8 mouse cellular contexts compared by ENCODE assay signal in genomic region chr11:103247504-103248177, GRCm38 (mm10). TPM values are rescaled to one million over a fixed set of nuclear protein-coding genes. Genes with fewer than 3 reads are reported as not detected.
DNase-seq lines count a peak whose midpoint lies in the region; ATAC-seq and TF ChIP-seq lines count a peak whose summit lies in the region.

No protein-coding gene starts in this region.

- no peak overlapping the region for H3K4me3 ChIP-seq in intestine, embryonic 14.5 days (ENCODE audit: low read depth, low read length)
- no peak overlapping the region for H3K4me3 ChIP-seq in intestine, postnatal 0 days (ENCODE audit: low read depth, low read length)
- no peak overlapping the region for H3K4me3 ChIP-seq in heart, adult 2 months
- H3K4me3 ChIP-seq in kidney, embryonic 15.5 days (replicated peaks) = no peak overlapping the region
- no peak overlapping the region for H3K4me3 ChIP-seq in limb, embryonic 13.5 days

- H3K4me2 ChIP-seq in intestine, embryonic 14.5 days (ENCODE audit: low read length) = no peak overlapping the region
- no peak overlapping the region for H3K4me2 ChIP-seq in intestine, postnatal 0 days (replicated peaks; ENCODE audit: low read depth)
- no peak overlapping the region for H3K4me2 ChIP-seq in kidney, embryonic 15.5 days
- no peak overlapping the region for H3K4me2 ChIP-seq in limb, embryonic 13.5 days (replicated peaks)

- peak overlapping the region; percentile 65 for H3K27ac ChIP-seq in intestine, embryonic 14.5 days (ENCODE audit: low read depth)
- H3K27ac ChIP-seq in intestine, postnatal 0 days (ENCODE audit: low read depth, low read length) = no peak overlapping the region
- peak overlapping the region; percentile 23; the same call in 1 of the 2 replicates for H3K27ac ChIP-seq in heart, adult 2 months
- H3K27ac ChIP-seq in kidney, embryonic 15.5 days = peak overlapping the region; percentile 77
- H3K27ac ChIP-seq in limb, embryonic 13.5 days = no peak overlapping the region; the same call in 1 of the 2 replicates

- 48% methylated on average over 11 of the region's 11 CpGs for WGBS in intestine, embryonic 14.5 days
- 75% methylated on average over 11 of the region's 11 CpGs for WGBS in intestine, postnatal 0 days
- 59% methylated on average over 11 of the region's 11 CpGs for WGBS in heart, adult 2 months
- WGBS in kidney, embryonic 15.5 days = 53% methylated on average over 11 of the region's 11 CpGs
- 66% methylated on average over 11 of the region's 11 CpGs for WGBS in limb, embryonic 13.5 days

- H3K4me1 ChIP-seq in intestine, embryonic 14.5 days (replicated peaks; ENCODE audit: control insufficient read depth, insufficient read depth, low read length) = peaks cover 36% of the 10 kb centered on the region
- peaks cover 6% of the 10 kb centered on the region for H3K4me1 ChIP-seq in intestine, postnatal 0 days (replicated peaks; ENCODE audit: control insufficient read depth, insufficient read depth, low read length)
- H3K4me1 ChIP-seq in heart, adult 2 months (ENCODE audit: control insufficient read depth, insufficient read depth, low read length) = peaks cover 22% of the 10 kb centered on the region
- peaks cover 34% of the 10 kb centered on the region for H3K4me1 ChIP-seq in kidney, embryonic 15.5 days
- H3K4me1 ChIP-seq in limb, embryonic 13.5 days = peaks cover 50% of the 10 kb centered on the region

- peak; percentile 83 for DNase-seq in intestine, embryonic 14.5 days (ENCODE audit: low spot score)
- DNase-seq in cerebellum, postnatal 4 days (ENCODE audit: low spot score in 2 of 2) = peak; percentile 40 to 70
- peak; percentile 81 to 86 for DNase-seq in heart, adult 2 months
- DNase-seq in right cerebral cortex, postnatal 14 days = peak; percentile 91

- TF ChIP-seq CTCF in intestine, postnatal 0 days (IDR thresholded peaks at IDR 0.05; ENCODE audit: low read depth) = no peak
- TF ChIP-seq CTCF in heart, adult 2 months (IDR thresholded peaks at IDR 0.05) = no peak

- 0 out of 2 replicates have a peak, but pooled peaks have one; percentile 25 for ATAC-seq in intestine, embryonic 14.5 days (replicated peaks; ENCODE audit: low FRiP score, low TSS enrichment, low read depth)
- no peak for ATAC-seq in intestine, postnatal 0 days
- ATAC-seq in kidney, embryonic 15.5 days (replicated peaks; ENCODE audit: low FRiP score) = peak; percentile 61
- ATAC-seq in limb, embryonic 13.5 days (ENCODE audit: low FRiP score, low read depth) = peak; percentile 72; the same call in 1 of the 2 replicates
- no peak for ATAC-seq in erythroblast, adult 5-6 weeks (replicated peaks; ENCODE audit: low FRiP score, poor library complexity, severe bottlenecking)

- H3K79me2 ChIP-seq in heart, adult 2 months (replicated peaks; ENCODE audit: control insufficient read depth, insufficient read depth, low read length) = no peaks in the 10 kb centered on the region

- intact Hi-C loops in heart, adult 2 months (cut with DNase I) = no loop called here

- 0 out of 2 replicates have a peak, but pooled peaks have one; percentile 60 for TF ChIP-seq EP300 in heart, adult 2 months (IDR thresholded peaks at IDR 0.05; ENCODE audit: insufficient read depth, low read depth, low read length)

- no peaks in the 10 kb centered on the region for H3K27me3 ChIP-seq in intestine, embryonic 14.5 days (replicated peaks; ENCODE audit: control insufficient read depth, insufficient read depth, low read length)
- H3K27me3 ChIP-seq in intestine, postnatal 0 days (replicated peaks; ENCODE audit: control insufficient read depth, insufficient read depth, low read length) = no peaks in the 10 kb centered on the region
- H3K27me3 ChIP-seq in heart, adult 2 months (ENCODE audit: control insufficient read depth, insufficient read depth, low read length) = no peaks in the 10 kb centered on the region
- H3K27me3 ChIP-seq in kidney, embryonic 15.5 days = no peaks in the 10 kb centered on the region
- no peaks in the 10 kb centered on the region for H3K27me3 ChIP-seq in limb, embryonic 13.5 days

- no peaks in the 10 kb centered on the region for H3K36me3 ChIP-seq in intestine, embryonic 14.5 days (ENCODE audit: control insufficient read depth, insufficient read depth, low read length)
- no peaks in the 10 kb centered on the region for H3K36me3 ChIP-seq in intestine, postnatal 0 days (ENCODE audit: control insufficient read depth, insufficient read depth)
- no peaks in the 10 kb centered on the region for H3K36me3 ChIP-seq in heart, adult 2 months (ENCODE audit: control insufficient read depth, insufficient read depth, low read length)
- peaks cover 9% of the 10 kb centered on the region; the same call in 1 of the 2 replicates for H3K36me3 ChIP-seq in kidney, embryonic 15.5 days
- no peaks in the 10 kb centered on the region; the same call in 1 of the 2 replicates for H3K36me3 ChIP-seq in limb, embryonic 13.5 days

- no peaks in the 10 kb centered on the region for H3K9me3 ChIP-seq in intestine, embryonic 14.5 days (ENCODE audit: control insufficient read depth, low read length)
- H3K9me3 ChIP-seq in intestine, postnatal 0 days (ENCODE audit: control insufficient read depth) = no peaks in the 10 kb centered on the region
- no peaks in the 10 kb centered on the region for H3K9me3 ChIP-seq in kidney, embryonic 15.5 days (replicated peaks)
- no peaks in the 10 kb centered on the region for H3K9me3 ChIP-seq in limb, embryonic 13.5 days

- no peak for TF ChIP-seq POLR2A in heart, adult 2 months (IDR thresholded peaks at IDR 0.05; ENCODE audit: insufficient read depth, low read depth, low read length)

- no peak overlapping the region for H3K9ac ChIP-seq in intestine, embryonic 14.5 days (ENCODE audit: low read length)
- no peak overlapping the region for H3K9ac ChIP-seq in intestine, postnatal 0 days (ENCODE audit: low read depth, low read length)
- H3K9ac ChIP-seq in heart, adult 2 months (ENCODE audit: low read depth, low read length) = no peak overlapping the region
- no peak overlapping the region for H3K9ac ChIP-seq in kidney, embryonic 15.5 days
- H3K9ac ChIP-seq in limb, embryonic 13.5 days = no peak overlapping the region

RNA-seq across cellular contexts. Expression of gene Map3k14, which starts 19.6 kb away (rescaled TPM):
- polyA plus RNA-seq in intestine, embryonic 14.5 days (2014; fragmentation: Nextera tagmentation; extraction: Ambion mirVana) = 3.7 and 3.9 TPM in 2 replicates
- polyA plus RNA-seq in intestine, postnatal 0 days (2015; fragmentation: Nextera tagmentation; extraction: Ambion mirVana) = 1.6 TPM in 2 replicates
- 1 to 10 TPM; 3.0 to 3.4 TPM for total RNA-seq in heart, adult 2 months (2021)
- polyA plus RNA-seq in heart, adult 2 months (2012; rRNA removed) = 3.7 and 4.5 TPM in 2 replicates
- 4.3 and 4.9 TPM in 2 replicates for polyA plus RNA-seq in kidney, embryonic 15.5 days (2015; fragmentation: Nextera tagmentation; extraction: Ambion mirVana)
- 4.8 and 5.4 TPM in 2 replicates for polyA plus RNA-seq in limb, embryonic 13.5 days (2015; fragmentation: Nextera tagmentation; extraction: Ambion mirVana)
- 1.5 and 2.7 TPM in 2 replicates for total RNA-seq in erythroblast, adult 5-6 weeks (2015; ENCODE audit: low replicate concordance)
- total RNA-seq in erythroblast, adult 5-6 weeks (2017; ENCODE audit: low replicate concordance) = 2.8 and 4.3 TPM in 2 replicates

RNA-seq across cellular contexts. Expression of gene Spata32, which starts 29.4 kb away (rescaled TPM):
- polyA plus RNA-seq in intestine, embryonic 14.5 days (2014; fragmentation: Nextera tagmentation; extraction: Ambion mirVana) = not detected in 2 replicates
- not detected in 2 replicates for polyA plus RNA-seq in intestine, postnatal 0 days (2015; fragmentation: Nextera tagmentation; extraction: Ambion mirVana)
- total RNA-seq in heart, adult 2 months (2021) = not detected
- polyA plus RNA-seq in heart, adult 2 months (2012; rRNA removed) = not detected in 2 replicates
- not detected in 2 replicates for polyA plus RNA-seq in kidney, embryonic 15.5 days (2015; fragmentation: Nextera tagmentation; extraction: Ambion mirVana)
- not detected in 2 replicates for polyA plus RNA-seq in limb, embryonic 13.5 days (2015; fragmentation: Nextera tagmentation; extraction: Ambion mirVana)
- total RNA-seq in erythroblast, adult 5-6 weeks (2015; ENCODE audit: low replicate concordance) = not detected in 2 replicates
- not detected in 2 replicates for total RNA-seq in erythroblast, adult 5-6 weeks (2017; ENCODE audit: low replicate concordance)

RNA-seq across cellular contexts. Expression of gene 1700023F06Rik, which starts 39.3 kb away (rescaled TPM):
- polyA plus RNA-seq in intestine, embryonic 14.5 days (2014; fragmentation: Nextera tagmentation; extraction: Ambion mirVana) = 1.3 and 1.4 TPM in 2 replicates
- 0.35 and 0.77 TPM in 2 replicates for polyA plus RNA-seq in intestine, postnatal 0 days (2015; fragmentation: Nextera tagmentation; extraction: Ambion mirVana)
- not detected for total RNA-seq in heart, adult 2 months (2021)
- polyA plus RNA-seq in heart, adult 2 months (2012; rRNA removed) = 0.21 TPM in 1 of 2 replicates, not detected in the other
- 0.19 and 0.42 TPM in 2 replicates for polyA plus RNA-seq in kidney, embryonic 15.5 days (2015; fragmentation: Nextera tagmentation; extraction: Ambion mirVana)
- polyA plus RNA-seq in limb, embryonic 13.5 days (2015; fragmentation: Nextera tagmentation; extraction: Ambion mirVana) = 0.55 and 0.61 TPM in 2 replicates
- total RNA-seq in erythroblast, adult 5-6 weeks (2015; ENCODE audit: low replicate concordance) = not detected in 2 replicates
- total RNA-seq in erythroblast, adult 5-6 weeks (2017; ENCODE audit: low replicate concordance) = not detected in 2 replicates

Comparison
In these comparisons a context has a peak if more than half of its experiments do, and no peak if none do; other contexts are left out.
1. ATAC-seq: peak in intestine, embryonic 14.5 days (single experiment), kidney, embryonic 15.5 days (single experiment) and limb, embryonic 13.5 days (single experiment); none in intestine, postnatal 0 days (single experiment) and erythroblast, adult 5-6 weeks (single experiment).
2. H3K27ac ChIP-seq: peak in intestine, embryonic 14.5 days (single experiment), heart, adult 2 months (single experiment) and kidney, embryonic 15.5 days (single experiment); none in intestine, postnatal 0 days (single experiment) and limb, embryonic 13.5 days (single experiment).
3. Peak in every context shown above with its lines, with median percentiles within 50 percentile points of each other: DNase-seq.